ENCODE assay signal across 9 mouse cellular contexts in the genomic region with DNA sequence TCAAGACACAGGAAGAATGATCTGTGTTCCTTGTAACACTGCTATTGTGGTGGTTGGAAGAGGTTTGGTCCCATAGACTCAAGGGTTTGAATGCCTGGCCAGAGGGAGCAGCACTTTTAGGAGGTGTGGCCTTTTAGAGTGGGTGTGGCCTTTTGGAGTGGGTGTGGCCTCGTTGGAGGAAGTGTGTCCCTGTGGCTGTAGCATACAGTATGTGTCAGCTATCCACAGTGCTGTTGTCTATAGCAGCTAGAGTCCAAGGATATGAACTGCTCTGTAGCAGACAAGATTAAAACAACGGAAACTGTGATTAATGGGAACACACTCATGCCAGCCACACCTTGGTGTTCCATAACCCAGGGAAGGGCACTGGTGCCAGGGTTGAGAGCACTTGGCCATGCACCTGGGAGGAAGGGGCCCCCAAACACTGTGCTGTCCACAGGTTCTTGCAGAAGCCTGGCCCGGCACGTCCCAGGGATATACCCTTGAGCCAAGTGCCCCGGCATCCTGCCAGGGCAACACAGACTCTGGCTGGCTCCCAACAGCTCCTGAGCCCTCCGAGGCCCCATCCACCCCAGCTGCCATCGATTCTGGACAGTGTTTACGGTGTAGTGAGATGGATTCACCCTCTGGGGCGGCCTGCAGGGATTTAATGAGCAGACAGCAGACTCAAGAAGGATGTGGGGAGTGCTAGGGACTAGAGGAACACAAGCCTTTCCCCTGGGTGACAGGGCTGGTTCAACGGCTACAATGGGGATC. TPM values are rescaled to one million over a fixed set of nuclear protein-coding genes. Genes with fewer than 3 reads are reported as not detected.
DNase-seq lines count a peak whose midpoint lies in the region; ATAC-seq lines count a peak whose summit lies in the region.
"Had no signal": no experiment of that assay in that cellular context is flagged by ENCODE, and none has a peak within 500 bp of the region (broad histone marks: within the 10 kb centered on the region; RNA-seq: fewer than 3 reads in every experiment).

No protein-coding gene starts in this region.

- H3K4me3 ChIP-seq in liver, embryonic 13.5 days (replicated peaks) = no peak overlapping the region
- no peak overlapping the region for H3K4me3 ChIP-seq in liver, embryonic 12.5 days
- no peak overlapping the region for H3K4me3 ChIP-seq in kidney, embryonic 15.5 days (replicated peaks)
- H3K4me3 ChIP-seq in neural tube, embryonic 15.5 days (replicated peaks) = no peak overlapping the region

- H3K9ac ChIP-seq in liver, embryonic 13.5 days = no peak overlapping the region
- H3K9ac ChIP-seq in liver, embryonic 12.5 days = no peak overlapping the region
- H3K9ac ChIP-seq in kidney, embryonic 15.5 days = no peak overlapping the region
- H3K9ac ChIP-seq in neural tube, embryonic 15.5 days (replicated peaks) = no peak overlapping the region

- intact Hi-C loops in left cerebral cortex, postnatal 25 days (cut with DNase I) = no loop called here

- no peak overlapping the region for H3K27ac ChIP-seq in liver, embryonic 13.5 days
- no peak overlapping the region for H3K27ac ChIP-seq in liver, embryonic 12.5 days
- no peak overlapping the region for H3K27ac ChIP-seq in kidney, embryonic 15.5 days
- H3K27ac ChIP-seq in neural tube, embryonic 15.5 days (replicated peaks) = no peak overlapping the region
- H3K27ac ChIP-seq: macrophage had no signal

- no peaks in the 10 kb centered on the region for H3K27me3 ChIP-seq in liver, embryonic 13.5 days
- H3K27me3 ChIP-seq in liver, embryonic 12.5 days (replicated peaks) = peaks cover 6% of the 10 kb centered on the region; the same call in 1 of the 2 replicates
- H3K27me3 ChIP-seq in kidney, embryonic 15.5 days = no peaks in the 10 kb centered on the region
- H3K27me3 ChIP-seq in neural tube, embryonic 15.5 days (replicated peaks) = no peaks in the 10 kb centered on the region

- DNase-seq in liver, embryonic 13.5 days = peak; percentile 20
- peak; percentile 18 for DNase-seq in adipocyte (ENCODE audit: low spot score)
- peak; percentile 86 for DNase-seq in cerebellum, postnatal 10 days
- DNase-seq in left cerebral cortex, postnatal 25 days (ENCODE audit: low spot score in 2 of 2) = no peak
- DNase-seq in layer of hippocampus, adult 8-10 months (ENCODE audit: low spot score in 2 of 2) = no peak

- ATAC-seq in liver, embryonic 13.5 days (ENCODE audit: low read depth) = peak; percentile 48; the same call in 1 of the 2 replicates
- no peak for ATAC-seq in liver, embryonic 12.5 days
- peak; percentile 12; the same call in 1 of the 2 replicates for ATAC-seq in kidney, embryonic 15.5 days (replicated peaks; ENCODE audit: low FRiP score)
- ATAC-seq in neural tube, embryonic 15.5 days (ENCODE audit: low FRiP score) = 0 out of 2 replicates have a peak, but pooled peaks have one; percentile 31

- H3K4me1 ChIP-seq in liver, embryonic 13.5 days (replicated peaks) = no peaks in the 10 kb centered on the region
- peaks cover 6% of the 10 kb centered on the region for H3K4me1 ChIP-seq in liver, embryonic 12.5 days
- 0 out of 2 replicates have a peak, but pooled peaks cover 9% of the 10 kb centered on the region for H3K4me1 ChIP-seq in kidney, embryonic 15.5 days
- no peaks in the 10 kb centered on the region for H3K4me1 ChIP-seq in neural tube, embryonic 15.5 days

- H3K9me3 ChIP-seq in liver, embryonic 13.5 days (replicated peaks) = no peaks in the 10 kb centered on the region
- H3K9me3 ChIP-seq in liver, embryonic 12.5 days (replicated peaks) = no peaks in the 10 kb centered on the region
- no peaks in the 10 kb centered on the region for H3K9me3 ChIP-seq in kidney, embryonic 15.5 days (replicated peaks)
- H3K9me3 ChIP-seq in neural tube, embryonic 15.5 days (replicated peaks) = no peaks in the 10 kb centered on the region

- H3K4me2 ChIP-seq in liver, embryonic 13.5 days = no peak overlapping the region
- no peak overlapping the region for H3K4me2 ChIP-seq in liver, embryonic 12.5 days
- H3K4me2 ChIP-seq in kidney, embryonic 15.5 days = no peak overlapping the region
- no peak overlapping the region for H3K4me2 ChIP-seq in neural tube, embryonic 15.5 days

- WGBS in liver, embryonic 13.5 days (ENCODE audit: insufficient replicate concordance) = 56% methylated on average over 10 of the region's 10 CpGs
- WGBS in liver, embryonic 12.5 days (ENCODE audit: insufficient replicate concordance) = 57% methylated on average over 10 of the region's 10 CpGs
- 62% methylated on average over 10 of the region's 10 CpGs for WGBS in kidney, embryonic 15.5 days
- WGBS in neural tube, embryonic 15.5 days = 55% methylated on average over 10 of the region's 10 CpGs

- no peaks in the 10 kb centered on the region for H3K36me3 ChIP-seq in liver, embryonic 13.5 days
- H3K36me3 ChIP-seq in liver, embryonic 12.5 days = no peaks in the 10 kb centered on the region
- H3K36me3 ChIP-seq in kidney, embryonic 15.5 days = no peaks in the 10 kb centered on the region
- no peaks in the 10 kb centered on the region for H3K36me3 ChIP-seq in neural tube, embryonic 15.5 days

RNA-seq across cellular contexts. Expression of a gene that starts 46.3 kb away (rescaled TPM):
- 1.0 and 1.5 TPM in 2 replicates for polyA plus RNA-seq in liver, embryonic 13.5 days (2015; fragmentation: Nextera tagmentation; extraction: Ambion mirVana)
- 2.9 and 3.2 TPM in 2 replicates for polyA plus RNA-seq in liver, embryonic 12.5 days (2016; fragmentation: Nextera tagmentation; extraction: Ambion mirVana)
- 6.4 and 6.9 TPM in 2 replicates for polyA plus RNA-seq in kidney, embryonic 15.5 days (2015; fragmentation: Nextera tagmentation; extraction: Ambion mirVana)
- polyA plus RNA-seq in neural tube, embryonic 15.5 days (2015; fragmentation: Nextera tagmentation; extraction: Ambion mirVana) = 17.9 and 19.8 TPM in 2 replicates
- 100 to 1,000 TPM; 123 to 147 TPM for total RNA-seq in left cerebral cortex, postnatal 25 days (2021)
- total RNA-seq in layer of hippocampus, adult 8-10 months (2022) = 100 to 1,000 TPM; 107 to 123 (median 114) TPM

RNA-seq across cellular contexts. Expression of a gene that starts 51.2 kb away (rescaled TPM):
- 23.3 and 26.2 TPM in 2 replicates for polyA plus RNA-seq in liver, embryonic 13.5 days (2015; fragmentation: Nextera tagmentation; extraction: Ambion mirVana)
- polyA plus RNA-seq in liver, embryonic 12.5 days (2016; fragmentation: Nextera tagmentation; extraction: Ambion mirVana) = 32.7 and 33.7 TPM in 2 replicates
- 34.3 and 37.2 TPM in 2 replicates for polyA plus RNA-seq in kidney, embryonic 15.5 days (2015; fragmentation: Nextera tagmentation; extraction: Ambion mirVana)
- 42.4 and 42.6 TPM in 2 replicates for polyA plus RNA-seq in neural tube, embryonic 15.5 days (2015; fragmentation: Nextera tagmentation; extraction: Ambion mirVana)
- 10 to 100 TPM; 34.2 to 36.0 TPM for total RNA-seq in left cerebral cortex, postnatal 25 days (2021)
- total RNA-seq in layer of hippocampus, adult 8-10 months (2022) = 10 to 100 TPM; 30.5 to 39.0 (median 31.9) TPM

Comparison
In these comparisons a context has a peak if more than half of its experiments do, and no peak if none do; other contexts are left out.
1. DNase-seq: peak in liver, embryonic 13.5 days (single experiment), adipocyte (single experiment) and cerebellum, postnatal 10 days (2 of 2); none in left cerebral cortex, postnatal 25 days (0 of 2) and layer of hippocampus, adult 8-10 months (0 of 2).